Mouse (Mus musculus) mature B cell (primary cell): Measurements from ENCODE around the gene Bclaf1.

Experiments used
- in situ Hi-C: fragments of 300-500 bp; cut with MboI; formaldehyde crosslinking; loops from 2 replicates; pipeline ENCODE4 v1.14.3; 2019

The Bclaf1 gene

DNA sequence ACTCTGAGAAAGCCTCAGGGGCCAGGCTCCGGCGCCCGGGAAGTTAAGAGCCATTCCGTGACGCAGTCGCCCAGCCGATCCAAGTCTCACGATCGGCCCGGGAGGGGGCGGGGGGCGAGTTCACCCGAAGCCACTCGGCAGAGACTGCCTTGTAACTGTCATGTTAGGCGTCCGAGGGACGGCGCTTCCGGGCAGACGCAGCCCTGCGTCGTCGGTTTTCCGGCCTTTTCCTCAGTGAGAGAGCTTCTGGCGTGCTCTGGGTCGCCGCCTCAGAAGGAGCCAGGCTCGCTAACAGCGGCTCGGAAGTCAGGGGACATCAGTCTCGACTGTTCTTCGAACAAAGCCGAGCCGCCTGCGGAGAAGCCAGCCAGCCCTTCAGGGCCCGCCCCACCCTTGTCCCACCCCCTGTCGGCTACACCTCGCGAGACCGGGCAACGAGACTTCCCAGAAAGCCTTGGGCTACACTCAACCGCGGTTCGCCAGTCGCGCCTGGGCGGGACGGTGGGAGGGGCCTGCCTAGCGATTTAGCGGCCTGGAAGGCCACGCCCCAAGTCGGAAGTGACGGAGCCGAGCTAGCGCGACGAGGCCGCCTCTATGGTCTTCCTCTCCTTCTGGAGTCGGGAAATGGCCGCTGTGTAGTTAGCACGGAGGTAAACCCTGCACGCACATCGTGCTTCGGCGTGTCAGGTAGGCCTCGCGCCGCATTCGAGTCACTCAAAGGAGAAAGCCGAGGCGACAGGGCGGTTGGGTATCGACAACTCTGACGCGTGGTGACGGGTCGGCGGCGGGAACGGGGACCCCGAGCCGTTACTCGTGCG lies at the start of gene Bclaf1:
TSS of gene Bclaf1 (plus strand) at position 552 of the 818 bp plus-strand sequence.
- in situ Hi-C loops = no loop called here

DNA sequence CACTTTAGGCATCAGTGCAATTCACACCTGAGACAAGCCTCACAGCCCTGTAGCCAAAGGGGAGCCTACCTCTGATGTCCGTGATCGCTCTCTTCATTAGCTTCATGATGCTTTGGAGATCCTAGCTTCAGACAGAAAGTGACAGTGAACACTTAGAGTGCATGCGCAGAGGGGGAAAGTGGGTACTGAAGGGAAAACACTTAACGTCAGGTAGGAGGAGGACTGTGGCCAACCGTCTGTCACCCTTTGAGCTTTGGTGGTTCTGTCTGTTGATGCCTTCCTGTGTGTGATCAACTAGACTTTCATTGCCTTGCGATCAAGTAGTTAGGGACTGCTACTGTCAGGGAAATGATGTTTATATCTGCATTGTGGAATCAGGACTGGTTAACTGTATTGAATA lies 49.4 kb upstream of the Bclaf1 start:
- in situ Hi-C loops = no loop called here

DNA sequence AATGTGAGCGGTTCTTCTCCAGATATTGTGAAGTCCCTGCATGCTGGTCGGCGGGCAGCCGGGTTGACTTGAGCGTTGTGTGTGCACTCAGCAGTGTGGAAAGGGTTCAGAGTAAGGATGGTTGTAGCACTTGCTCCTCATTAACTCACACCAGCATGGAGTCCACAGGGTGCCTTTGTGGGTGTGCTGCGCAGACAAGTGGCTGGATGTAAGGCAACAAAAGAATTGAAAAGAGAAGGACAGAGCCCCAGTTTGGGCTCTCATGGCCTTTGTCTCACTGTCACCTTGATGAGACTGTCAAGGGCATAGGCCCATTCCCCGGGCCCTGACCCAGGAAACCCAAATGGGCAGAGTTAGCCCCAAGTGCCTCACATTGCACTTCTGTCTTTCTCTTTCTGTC lies 47.8 kb upstream of the Bclaf1 start:
- in situ Hi-C loops = no loop called here

DNA sequence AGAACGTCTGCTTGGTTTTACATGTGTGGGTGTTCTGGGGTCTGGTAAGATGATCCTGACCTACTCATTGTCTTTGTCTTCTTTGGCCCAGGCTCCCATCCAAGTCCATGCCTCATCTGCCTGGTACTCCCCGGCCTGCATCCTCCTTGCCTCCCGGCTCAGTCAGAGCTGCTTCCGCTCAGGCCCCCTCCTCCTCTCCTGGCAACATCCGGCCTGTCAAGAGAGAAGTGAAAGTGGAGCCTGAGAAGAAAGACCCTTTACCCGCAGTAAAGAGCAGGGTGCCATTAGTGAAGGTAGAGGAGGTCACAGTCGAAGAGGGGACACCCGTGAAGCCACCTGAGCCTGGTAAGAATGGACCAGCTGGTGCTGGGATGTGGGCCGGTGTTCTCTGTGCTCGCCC lies 45.2 kb upstream of the Bclaf1 start:
- in situ Hi-C loops = no loop called here

DNA sequence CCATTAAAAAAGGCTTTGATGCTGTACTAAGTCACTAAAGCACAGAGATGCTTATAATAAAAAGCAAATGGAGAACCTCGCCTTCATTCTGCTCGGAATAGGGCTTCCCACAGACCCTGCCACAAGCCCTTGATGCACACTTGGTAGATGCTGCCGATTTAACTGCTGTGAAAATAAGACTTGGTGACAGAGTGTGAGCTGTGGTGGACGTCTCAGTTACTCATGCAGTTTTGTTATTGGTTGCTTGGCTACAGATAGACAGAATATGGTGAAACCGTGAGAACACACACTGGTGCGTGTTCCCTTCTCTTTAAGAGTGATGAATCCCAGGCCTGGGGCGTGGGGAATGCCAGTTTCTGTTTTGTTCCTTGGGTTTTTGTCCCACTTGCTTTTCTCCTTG lies 43.3 kb upstream of the Bclaf1 start:
- in situ Hi-C loops = no loop called here

DNA sequence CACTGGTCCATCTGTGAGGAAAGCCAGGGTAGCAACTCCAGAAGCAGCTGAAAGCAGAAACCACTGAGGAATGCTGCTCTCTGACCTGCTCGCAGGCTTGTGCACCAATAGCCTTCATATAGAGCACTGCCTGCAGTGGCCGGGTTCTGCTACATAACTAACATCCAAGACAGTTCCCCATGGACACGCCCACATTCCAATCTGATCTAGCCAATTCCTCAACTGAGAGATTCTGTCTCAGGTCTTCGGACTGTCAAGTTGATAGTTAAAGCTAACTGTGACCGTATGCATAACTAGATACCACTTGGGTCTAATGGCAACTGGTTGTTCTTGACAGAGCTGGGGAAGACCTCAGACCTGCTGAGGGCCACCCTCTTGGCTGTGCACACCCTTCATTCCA lies 39.9 kb upstream of the Bclaf1 start:
- in situ Hi-C loops = no loop called here

DNA sequence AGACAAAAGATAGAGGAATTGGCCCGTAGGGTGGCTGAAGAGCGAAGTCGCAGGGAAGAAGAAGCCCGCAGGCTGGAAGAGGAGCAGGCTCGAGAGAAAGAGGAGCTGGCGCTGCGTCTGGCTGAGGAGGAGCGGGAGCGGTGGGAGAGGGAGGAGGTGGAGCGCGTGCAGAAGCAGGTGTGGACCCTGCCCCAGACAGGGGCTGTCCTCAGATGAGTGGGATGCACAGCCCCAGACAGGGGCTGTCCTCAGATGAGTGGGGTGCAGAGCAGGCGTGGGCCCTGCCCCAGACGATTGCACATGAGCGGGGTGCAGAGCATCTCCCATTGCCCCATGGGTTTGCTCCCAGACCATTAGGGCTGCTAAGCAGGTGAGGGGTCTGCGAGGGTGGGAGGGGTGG lies 39.0 kb upstream of the Bclaf1 start:
- in situ Hi-C loops = no loop called here

DNA sequence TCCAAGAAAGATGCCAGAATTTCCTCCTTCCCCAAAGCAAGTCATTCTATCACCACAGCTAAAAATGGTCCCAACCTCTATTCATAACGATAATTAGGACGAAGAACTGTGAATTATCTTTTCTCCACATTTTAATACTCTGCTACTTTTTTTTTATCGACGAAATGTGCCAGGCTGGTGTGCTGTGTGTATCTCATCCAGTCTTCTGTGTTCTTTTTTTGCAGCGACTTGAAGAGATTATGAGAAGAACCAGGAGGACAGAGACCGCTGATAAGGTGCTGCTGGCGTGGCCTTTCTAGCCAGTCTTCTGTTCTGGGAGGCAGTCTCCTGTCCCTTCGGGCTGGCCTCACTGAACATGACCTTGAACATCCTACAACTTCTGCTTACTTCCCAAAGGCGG lies 38.2 kb upstream of the Bclaf1 start:
- in situ Hi-C loops = no loop called here

DNA sequence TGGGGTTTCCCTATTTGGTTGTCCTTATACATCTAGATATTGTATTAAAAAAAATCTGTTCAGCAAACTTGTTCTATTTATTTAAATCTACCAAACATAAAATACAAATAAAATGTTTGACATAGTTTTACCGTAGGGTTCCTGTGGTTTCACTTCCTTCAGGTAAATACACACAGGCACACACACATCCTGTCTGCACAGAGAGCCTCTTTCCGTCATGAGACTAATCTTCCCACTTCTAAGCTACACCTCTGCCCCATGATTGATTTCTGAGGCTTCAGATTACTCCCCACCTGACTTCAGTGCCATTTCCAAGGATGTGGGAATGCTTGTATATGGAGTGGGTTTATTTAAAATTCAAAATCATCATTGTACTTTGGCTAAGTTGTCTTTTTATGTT lies 30.8 kb upstream of the Bclaf1 start:
- in situ Hi-C loops = no loop called here

DNA sequence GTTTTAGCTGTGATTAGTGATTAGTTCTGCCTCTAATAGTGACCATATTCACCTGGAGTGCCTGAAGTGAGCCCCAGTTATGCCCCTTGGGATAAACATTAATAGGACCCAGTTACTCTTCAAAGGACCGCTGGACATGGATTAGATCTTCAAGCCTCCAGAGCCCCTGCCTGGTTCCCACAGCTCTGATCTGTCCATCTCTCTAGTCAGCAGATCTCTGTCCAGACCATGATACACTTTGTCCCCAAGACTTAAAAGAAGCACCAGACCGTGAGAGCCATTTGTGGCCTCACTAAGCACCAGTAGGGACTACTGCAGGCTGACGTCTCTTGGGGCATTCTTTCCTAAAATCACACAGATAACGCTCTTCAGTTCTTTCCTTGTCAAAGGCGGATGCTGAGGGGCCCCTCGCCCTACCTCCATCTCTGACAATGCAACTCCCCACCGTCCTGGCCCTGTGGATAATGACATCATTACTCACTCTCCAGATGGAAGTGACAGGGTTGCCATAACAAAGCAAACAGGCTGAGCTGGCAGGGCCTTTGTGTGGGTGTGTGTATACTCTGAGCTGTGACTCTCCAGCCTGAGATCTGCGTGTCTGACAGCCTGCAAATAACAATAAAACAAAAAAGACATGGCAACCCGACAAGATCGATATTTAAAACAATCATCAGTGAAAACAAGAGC lies 26.8 kb upstream of the Bclaf1 start:
- in situ Hi-C loops = no loop called here

DNA sequence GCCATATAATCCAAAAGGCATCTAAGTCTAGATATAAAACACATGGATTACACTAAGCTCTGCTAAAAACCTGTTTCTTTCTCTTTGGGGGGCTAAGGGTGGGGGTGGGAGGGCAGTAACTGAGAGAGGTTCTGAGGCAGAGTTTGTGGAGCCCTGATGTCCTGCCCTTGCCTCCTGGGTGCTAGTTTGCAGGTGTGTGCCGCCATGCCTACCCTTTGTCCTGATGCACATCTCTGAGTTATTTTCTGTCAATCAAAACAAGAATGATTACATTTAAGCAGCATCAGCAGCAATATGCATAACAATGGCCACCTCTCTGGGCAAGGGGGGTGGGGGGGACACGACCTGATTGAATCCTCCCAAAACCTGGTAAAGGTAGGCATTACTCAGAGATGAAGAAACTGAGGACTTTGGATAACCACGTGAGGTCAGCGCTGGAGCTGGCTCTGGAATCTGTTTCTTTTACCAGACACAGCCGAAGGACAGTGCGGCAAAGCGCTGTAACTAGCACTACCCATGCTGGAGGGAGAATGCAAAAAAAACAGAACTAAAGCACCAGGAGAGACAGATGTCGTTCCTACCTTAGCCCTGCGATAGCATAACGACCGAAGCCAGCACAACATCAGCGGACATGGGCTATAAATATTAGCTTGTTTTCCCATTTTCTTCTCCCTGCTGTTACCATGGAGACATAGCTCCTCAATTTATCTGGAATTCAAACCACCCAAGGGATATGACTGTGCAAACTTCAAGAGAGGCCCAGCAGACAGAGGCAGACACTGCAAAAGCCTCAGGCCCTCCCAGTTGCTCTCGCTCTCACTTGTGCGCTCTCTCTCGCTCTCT lies 26.1 kb upstream of the Bclaf1 start:
- in situ Hi-C loops = no loop called here

DNA sequence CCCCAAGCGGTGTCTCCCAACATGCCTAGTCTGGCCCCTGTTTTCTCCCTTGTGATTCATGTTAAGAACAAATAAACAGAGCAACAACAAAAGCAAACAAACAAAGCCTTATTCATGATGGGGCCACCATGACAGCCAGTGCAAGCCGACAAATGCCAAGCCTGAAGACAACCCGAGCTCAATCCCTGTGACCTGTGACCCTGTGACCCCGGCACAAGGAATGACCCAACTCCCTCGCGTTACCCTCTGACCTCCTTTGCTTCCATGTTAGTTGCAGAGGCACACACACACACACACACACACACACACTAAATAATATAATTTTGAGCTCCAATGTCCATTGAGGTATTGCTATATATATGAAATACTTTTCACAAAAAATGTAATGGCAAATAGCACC lies 24.9 kb upstream of the Bclaf1 start:
- in situ Hi-C loops = no loop called here

DNA sequence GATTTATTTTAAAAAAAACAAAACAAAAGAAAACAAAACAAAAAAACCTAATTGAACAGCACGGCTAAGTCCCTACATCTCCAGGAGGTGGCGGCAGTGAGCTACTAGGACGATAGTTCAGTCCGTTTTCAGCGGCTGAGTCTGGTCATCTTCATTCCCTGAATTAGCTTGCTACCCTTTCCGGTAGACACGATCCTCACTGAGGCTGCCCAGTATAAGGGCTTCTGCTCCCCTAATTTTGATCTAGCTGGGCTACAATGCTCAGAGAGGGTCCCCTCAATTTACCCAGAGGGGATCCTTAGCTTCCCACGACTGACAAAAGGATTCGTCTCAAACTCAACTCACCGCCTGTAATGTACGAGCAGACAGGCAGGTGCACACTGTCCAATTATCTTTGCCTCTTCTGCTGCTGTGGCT lies 21.8 kb upstream of the Bclaf1 start:
- in situ Hi-C loops = no loop called here

DNA sequence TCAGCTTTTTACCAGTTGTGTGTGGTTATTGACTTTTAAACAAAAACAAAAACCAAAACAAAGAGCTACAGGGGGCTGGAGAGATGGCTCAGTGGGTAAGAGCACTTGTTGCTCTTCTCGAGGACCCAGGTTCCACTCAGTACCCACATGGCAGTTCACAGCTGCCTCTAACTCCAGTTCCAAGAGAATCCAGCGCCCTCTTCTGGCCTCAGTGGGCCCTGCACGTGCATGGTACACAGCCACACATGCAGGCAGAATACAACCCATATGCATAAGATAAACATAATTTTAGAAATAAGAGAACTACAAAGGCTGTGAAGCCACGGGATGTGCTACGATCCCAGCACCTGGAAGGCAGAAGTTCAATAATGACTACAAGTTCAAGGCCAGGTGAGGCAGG lies 16.3 kb upstream of the Bclaf1 start:
- in situ Hi-C loops = no loop called here

DNA sequence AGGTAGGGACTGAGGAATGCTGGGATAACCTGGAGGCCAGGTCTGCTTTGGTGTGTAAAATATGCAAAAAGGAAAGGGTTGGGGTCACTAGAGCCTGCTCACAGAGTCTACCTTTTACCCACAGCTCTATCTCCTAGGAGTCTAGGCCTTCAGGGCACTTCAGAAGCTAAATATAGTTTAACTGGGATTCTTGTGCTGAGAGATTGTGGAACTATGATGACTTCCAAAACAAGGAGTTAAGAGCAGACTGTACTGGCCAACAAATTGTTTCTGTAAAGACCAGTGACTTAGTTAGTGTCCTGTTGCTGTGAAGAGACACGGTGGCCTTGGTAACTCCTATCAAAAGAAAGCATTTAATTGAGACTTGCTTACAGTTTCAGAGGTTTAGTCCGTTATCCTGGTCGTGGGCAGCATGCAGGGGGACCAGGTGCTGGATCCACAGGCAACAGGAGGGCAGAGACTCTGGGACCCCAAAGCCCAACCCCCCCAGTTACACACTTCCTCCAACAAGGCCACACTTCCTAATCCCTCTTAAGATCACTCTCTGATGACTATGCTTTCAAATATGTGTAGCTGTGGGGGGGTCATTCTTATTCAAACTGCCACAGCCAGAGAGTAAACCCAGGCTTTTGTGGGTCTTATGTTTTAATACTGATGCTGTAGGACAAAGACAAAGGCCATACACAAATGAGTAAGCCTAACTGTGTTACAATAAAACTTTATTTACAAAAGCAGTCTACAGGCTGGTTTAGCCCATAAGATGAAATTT lies 13.9 kb upstream of the Bclaf1 start:
- in situ Hi-C loops = no loop called here

DNA sequence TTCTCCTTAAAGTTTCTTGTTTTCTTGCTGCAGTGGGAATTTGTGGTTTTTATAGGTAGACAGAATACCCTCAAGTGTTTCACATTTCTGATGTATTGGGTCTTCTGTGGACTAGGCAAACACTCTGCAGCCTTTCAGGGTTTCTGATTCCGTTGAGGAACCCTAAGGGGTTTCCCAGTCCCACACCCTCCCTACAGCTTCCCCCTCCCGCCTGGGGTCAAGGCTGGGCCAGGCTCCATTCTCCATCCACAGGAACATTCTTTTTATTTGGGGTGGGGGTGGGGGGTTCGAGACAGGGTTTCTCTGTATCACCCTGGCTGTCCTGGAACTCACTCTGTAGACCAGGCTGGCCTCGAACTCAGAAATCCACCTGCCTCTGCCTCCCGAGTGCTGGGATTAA lies 13.2 kb upstream of the Bclaf1 start:
- in situ Hi-C loops = no loop called here

DNA sequence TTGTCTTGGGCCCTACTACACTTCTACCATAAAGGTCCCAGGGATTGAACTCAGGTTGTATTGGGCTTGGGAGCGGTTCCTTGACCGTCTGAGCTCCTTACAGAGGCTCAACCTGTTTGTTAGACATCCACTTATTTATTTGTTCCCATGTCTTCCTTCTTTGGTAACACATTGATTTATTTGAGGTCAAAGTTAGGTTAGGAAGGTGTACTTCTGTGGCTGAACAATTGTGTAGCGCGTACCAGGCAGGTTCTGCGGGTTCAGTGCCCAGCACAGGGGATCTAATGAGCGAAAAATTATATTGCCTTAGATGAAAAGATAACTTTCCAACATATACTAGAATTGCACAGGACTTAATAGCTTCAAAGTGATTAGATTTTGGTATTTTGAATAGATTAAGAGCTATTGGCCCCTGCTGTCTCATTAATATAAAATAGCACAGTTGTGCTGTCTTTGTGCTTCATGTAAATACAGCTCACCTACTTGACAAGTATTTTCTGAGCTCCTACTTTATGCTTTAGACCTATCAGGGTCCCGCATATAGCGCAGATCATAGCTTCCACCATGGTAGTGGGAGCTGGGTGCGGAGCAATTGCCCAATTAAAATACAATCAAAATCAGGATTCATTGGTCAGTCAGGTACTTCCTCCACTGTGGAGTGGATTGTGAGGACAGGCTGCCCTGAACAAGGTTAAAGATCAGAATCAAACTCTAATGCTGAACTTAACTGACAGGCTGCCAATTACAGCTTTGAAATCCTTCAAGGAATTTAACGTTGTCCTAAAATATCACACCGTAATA lies 1.1 kb upstream of the Bclaf1 start:
- in situ Hi-C loops = no loop called here

DNA sequence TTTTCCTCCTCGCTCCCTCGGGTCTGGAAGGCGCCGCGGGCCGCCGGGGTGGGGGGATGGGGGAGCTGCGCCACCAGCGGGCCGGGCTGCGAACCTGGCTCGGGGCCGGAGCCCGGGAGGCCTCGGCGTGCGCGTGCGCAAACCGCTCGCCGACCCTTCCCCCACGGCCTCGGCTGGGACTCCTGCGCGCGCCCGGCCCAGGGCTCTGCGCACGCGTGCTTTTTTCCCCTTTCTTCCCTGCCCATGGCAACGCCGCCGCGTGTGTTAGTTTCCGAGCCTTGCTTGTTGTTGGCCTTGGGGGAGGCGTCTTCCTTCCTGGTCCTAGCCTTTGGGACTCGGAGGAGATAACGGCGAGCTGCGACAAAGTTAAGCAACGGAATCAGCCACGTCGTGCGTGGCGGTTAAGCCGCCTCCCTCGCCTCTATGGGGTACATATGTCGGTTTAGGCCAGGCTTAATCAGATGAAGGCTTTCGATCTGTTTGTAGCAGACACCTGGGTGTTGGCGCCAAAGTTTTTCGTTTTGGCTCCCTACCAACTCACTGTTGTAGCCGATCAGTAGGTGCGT lies 550 bp downstream of the Bclaf1 start:
- in situ Hi-C loops = no loop called here

DNA sequence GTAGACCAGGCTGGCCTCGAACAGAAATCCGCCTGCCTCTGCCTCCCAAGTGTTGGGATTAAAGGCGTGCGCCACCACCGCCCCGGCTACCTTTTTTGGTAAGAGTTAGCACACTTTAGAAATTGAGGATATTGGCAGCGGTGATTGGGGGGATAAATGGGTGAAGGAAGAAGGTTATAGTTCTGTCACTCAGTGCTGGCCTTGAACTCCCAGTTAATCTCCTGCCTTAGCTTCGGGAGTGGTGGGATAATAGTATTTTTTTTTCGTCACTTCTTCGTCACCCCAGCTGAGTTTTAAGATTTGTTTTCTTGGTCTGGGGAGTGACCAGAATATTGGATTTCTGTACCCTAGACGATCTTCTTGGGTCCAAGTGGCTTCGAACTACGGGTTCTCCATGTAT lies 1.2 kb downstream of the Bclaf1 start:
- in situ Hi-C loops = no loop called here

DNA sequence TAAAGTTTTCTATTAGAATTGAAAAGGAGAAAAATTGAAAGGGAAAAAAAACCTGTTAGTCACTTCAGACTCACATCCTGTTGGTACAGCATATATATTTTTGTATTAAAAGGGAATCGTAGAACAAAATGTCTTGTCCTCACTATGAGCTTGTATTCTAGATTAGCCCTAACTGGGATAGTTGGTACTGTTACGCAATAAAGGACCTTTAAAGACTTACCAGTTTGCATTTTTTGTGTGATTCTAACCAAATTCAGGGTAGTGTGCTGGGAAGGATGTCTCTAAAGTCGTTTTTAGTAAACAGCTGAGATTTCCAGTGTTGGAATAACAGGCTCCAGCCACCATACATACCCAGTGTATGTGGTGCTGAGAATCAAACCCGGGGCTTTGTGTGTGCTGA lies 1.7 kb downstream of the Bclaf1 start:
- in situ Hi-C loops = no loop called here

DNA sequence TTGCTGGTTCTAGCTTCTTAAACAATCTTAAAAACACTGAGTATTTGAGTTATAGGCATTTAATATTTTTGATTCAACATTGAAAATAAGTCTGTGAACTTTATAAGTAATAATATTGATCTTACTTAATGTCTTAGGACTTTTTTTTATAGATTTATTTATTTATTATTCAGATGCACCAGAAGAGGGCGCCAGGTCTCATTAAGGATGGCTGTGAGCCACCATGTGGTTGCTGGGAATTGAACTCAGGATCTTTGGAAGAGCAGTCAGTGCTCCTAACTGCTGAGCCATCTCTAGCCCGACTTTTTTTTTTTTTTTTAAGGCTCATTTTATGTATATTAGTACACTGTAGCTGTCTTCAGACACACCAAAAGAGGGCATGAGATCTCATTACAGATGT lies 2.5 kb downstream of the Bclaf1 start:
- in situ Hi-C loops = no loop called here
